Mouse (Mus musculus) lung, postnatal 0 days (tissue): Measurements from ENCODE around the gene Zfpm1. TPM values are rescaled to one million over a fixed set of nuclear protein-coding genes. Genes with fewer than 3 reads are reported as not detected.

Experiments
- ATAC-seq: fragments of 200-750 bp; cut with Nextera tagmentation; 2 replicates; pipeline ENCODE4 v1.8.0; 2017; ENCODE audit warnings: moderate library complexity
- DNase-seq: peaks from one replicate; pipeline ENCODE4 v3.0.0-alpha.2; 2016; ENCODE audit warnings: low spot score
- H3K27ac ChIP-seq: fragments of 300-500 bp; sonication (generic); 2 replicates; pipeline ENCODE4 v1.5.1; 2014; ENCODE audit warnings: antibody characterized with exemption, mild to moderate bottlenecking, low read length, mixed read lengths
- H3K27me3 ChIP-seq: fragments of 300-500 bp; sonication (generic); replicated peaks from 2 replicates; pipeline ENCODE4 v1.6.1; 2014; ENCODE audit warnings: low read length, mixed read lengths; ENCODE audit not compliant: insufficient read depth
- H3K36me3 ChIP-seq: fragments of 300-500 bp; sonication (generic); 2 replicates; pipeline ENCODE4 v1.6.1; 2014; ENCODE audit warnings: low read length, mixed read lengths; ENCODE audit not compliant: insufficient read depth
- H3K4me1 ChIP-seq: fragments of 300-500 bp; sonication (generic); 2 replicates; pipeline ENCODE4 v1.6.1; 2014; ENCODE audit warnings: antibody characterized with exemption, low read depth, low read length, mixed read lengths; ENCODE audit not compliant: insufficient read depth
- H3K4me2 ChIP-seq: fragments of 300-500 bp; sonication (generic); replicated peaks from 2 replicates; pipeline ENCODE4 v1.6.1; 2014; ENCODE audit warnings: low read depth, mild to moderate bottlenecking, low read length, moderate library complexity, mixed read lengths
- H3K4me3 ChIP-seq: fragments of 300-500 bp; sonication (generic); 2 replicates; pipeline ENCODE4 v1.5.1; 2014; ENCODE audit warnings: low read depth, low read length
- H3K9ac ChIP-seq: fragments of 300-500 bp; sonication (generic); replicated peaks from 2 replicates; pipeline ENCODE4 v1.6.1; 2014; ENCODE audit warnings: low read depth, mild to moderate bottlenecking
- H3K9me3 ChIP-seq: fragments of 300-500 bp; sonication (generic); 2 replicates; pipeline ENCODE4 v1.6.1; 2016; ENCODE audit warnings: low read length, mixed read lengths
- CTCF ChIP-seq: IDR thresholded peaks from 2 replicates; pipeline ENCODE4 v1.5.1; 2016; ENCODE audit warnings: antibody characterized with exemption, mild to moderate bottlenecking
- EP300 ChIP-seq: IDR thresholded peaks from 2 replicates; pipeline ENCODE4 v1.6.1; 2016; ENCODE audit warnings: antibody characterized with exemption, mild to moderate bottlenecking, control low read depth
- WGBS: fragments of 180-500 bp; shearing (Covaris S2); extraction: QIAGEN DNeasy Blood & Tissue Kit; methylation state at CpG from one replicate; pipeline ENCODE4 v1.1.7; 2014; 5-methylcytosine and 5-hydroxymethylcytosine counted together
- polyA plus RNA-seq: library from polyadenylated mRNA; unstranded; fragments of >200 nt; fragmentation: Nextera tagmentation; extraction: Ambion mirVana; gene quantifications from 2 replicates; pipeline ENCODE4 v1.2.1, GENCODE M21; 2015

Gene Zfpm1
- polyA plus RNA-seq, 1 experiment from 2014 or later = 1.7 TPM

DNA sequence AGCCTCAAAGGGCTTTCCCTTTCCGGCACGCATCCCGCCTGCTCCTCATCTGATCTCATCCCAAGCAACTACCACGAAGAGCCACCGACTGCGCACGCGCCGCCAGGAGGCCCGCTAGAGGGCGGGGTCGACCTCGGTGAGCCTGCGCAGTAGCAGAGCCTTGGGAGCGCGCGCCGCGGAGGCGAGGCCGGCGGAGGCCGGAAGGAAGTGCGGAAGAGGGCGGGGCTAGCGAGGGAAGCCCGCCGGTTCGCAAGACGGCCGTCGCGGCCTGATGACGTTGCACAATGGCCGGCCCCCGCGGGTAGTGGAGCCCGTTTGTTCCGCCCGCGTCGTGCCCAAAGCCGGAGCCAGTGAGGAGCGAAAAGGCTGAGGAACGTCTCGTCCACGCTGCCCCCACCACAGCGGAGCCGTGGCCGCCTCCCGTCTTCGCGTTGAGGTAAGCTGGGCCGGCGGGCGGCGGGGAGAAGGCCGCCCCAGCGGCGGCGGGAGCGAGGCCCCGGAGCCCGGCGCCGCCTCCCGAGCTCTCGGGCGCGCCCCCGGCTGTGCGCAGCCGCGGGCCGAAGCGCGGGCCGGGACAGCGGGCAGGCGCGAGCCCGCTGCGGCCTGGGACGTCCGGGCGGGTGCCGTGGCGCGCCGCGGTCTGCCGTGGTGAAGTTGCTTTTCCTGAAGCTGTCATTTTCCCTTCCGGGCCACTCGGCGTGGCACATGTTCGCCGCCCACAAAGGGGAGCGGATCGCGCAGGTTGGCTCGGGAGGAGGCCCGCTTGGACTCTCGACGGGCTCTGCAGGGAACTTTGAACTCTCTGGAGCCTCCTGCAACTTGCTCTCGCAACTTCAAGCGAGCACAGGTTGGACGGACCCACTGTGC, 94.7 kb downstream of the Zfpm1 start, which contains the start of gene Zc3h18:
TSS of gene Zc3h18 (plus strand) at position 245 of the 867 bp plus-strand sequence.
- Histone ChIP-seq H3K36me3 (no peaks in the 10 kb centered on the region), H3K9ac (peak within 1 kb of the TSS; percentile 87), H3K27me3 (no peaks in the 10 kb centered on the region), H3K27ac (peak within 1 kb of the TSS; percentile 96), H3K4me2 (peak within 1 kb of the TSS; percentile 79), H3K4me1 (peaks cover 6% of the 10 kb centered on the region; the same call in 1 of the 2 replicates), H3K9me3 (no peaks in the 10 kb centered on the region), H3K4me3 (peak within 1 kb of the TSS; percentile 95)
- TF ChIP-seq CTCF (peak; percentile 72), EP300 (no peak)
- WGBS = under 1% methylated on average over 56 of the region's 107 CpGs
- peak; percentile 97 for ATAC-seq
- DNase-seq = peak; percentile 99

DNA sequence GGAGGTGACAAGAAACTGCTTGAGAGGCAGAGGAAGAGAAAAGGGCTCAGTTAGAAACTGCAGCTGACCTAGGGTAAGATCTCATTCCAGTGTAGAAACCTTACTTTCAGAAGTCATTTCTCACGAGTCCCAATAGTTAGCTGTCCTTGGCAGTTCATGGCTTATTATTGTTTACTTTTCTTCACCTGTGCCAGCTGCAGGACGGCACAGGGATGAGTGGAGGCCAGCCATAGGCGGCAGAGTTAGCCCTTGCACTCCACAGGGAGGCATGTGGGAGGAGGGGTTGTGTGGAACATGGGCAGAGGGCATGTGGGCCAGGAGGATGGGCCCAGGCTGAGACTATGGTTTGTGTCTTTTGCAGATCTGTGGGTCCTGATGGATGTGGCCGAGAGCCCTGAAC, 101.1 kb downstream of the Zfpm1 start:
- H3K36me3 ChIP-seq = 0 out of 2 replicates have a peak, but pooled peaks cover 5% of the 10 kb centered on the region
- WGBS = 62% methylated on average over 4 of the region's 4 CpGs
- TF ChIP-seq CTCF = no peak
- no peak for TF ChIP-seq EP300
- no peak overlapping the region for H3K4me3 ChIP-seq
- ATAC-seq = no peak
- no peak for DNase-seq
- no peak overlapping the region for H3K27ac ChIP-seq
- H3K9me3 ChIP-seq = no peaks in the 10 kb centered on the region
- H3K27me3 ChIP-seq = no peaks in the 10 kb centered on the region
- no peak overlapping the region for H3K4me2 ChIP-seq
- H3K9ac ChIP-seq = no peak overlapping the region
- no peaks in the 10 kb centered on the region for H3K4me1 ChIP-seq

Other genes with a start within 250 kb of the Zfpm1 start
- not detected in 2 replicates for gene Trhr2, start 78.6 kb downstream of the Zfpm1 start, polyA plus RNA-seq
- 20.2 and 22.2 TPM in 2 replicates for gene Zc3h18, start 94.5 kb downstream of the Zfpm1 start, polyA plus RNA-seq
- not detected in 2 replicates for gene Il17c, start 139.9 kb downstream of the Zfpm1 start, polyA plus RNA-seq
- gene Cyba, start 150.8 kb downstream of the Zfpm1 start, polyA plus RNA-seq = 401 and 429 TPM in 2 replicates
- 29.2 and 31.2 TPM in 2 replicates for gene Mvd, start 161.3 kb downstream of the Zfpm1 start, polyA plus RNA-seq
- 1.2 and 1.5 TPM in 2 replicates for gene Snai3, start 178.6 kb downstream of the Zfpm1 start, polyA plus RNA-seq
- gene Rnf166, start 193.9 kb downstream of the Zfpm1 start, polyA plus RNA-seq = 49.4 and 52.7 TPM in 2 replicates
- gene Ctu2, start 194.0 kb downstream of the Zfpm1 start, polyA plus RNA-seq = 21.2 and 25.9 TPM in 2 replicates